Mouse (Mus musculus) megakaryocyte, embryonic 14.5 days (primary cell): Measurements from ENCODE around the gene Vpreb1.

Experiments used
- FLI1 ChIP-seq: IDR thresholded peaks from 2 replicates; pipeline ENCODE4 v1.6.1; 2012; ENCODE audit warnings: low read length, inconsistent platforms, mixed read lengths
- GATA1 ChIP-seq: IDR thresholded peaks from 3 replicates; pipeline ENCODE4 v1.6.1; 2012; ENCODE audit warnings: mixed read lengths, low read length, inconsistent platforms, borderline replicate concordance

DNA sequence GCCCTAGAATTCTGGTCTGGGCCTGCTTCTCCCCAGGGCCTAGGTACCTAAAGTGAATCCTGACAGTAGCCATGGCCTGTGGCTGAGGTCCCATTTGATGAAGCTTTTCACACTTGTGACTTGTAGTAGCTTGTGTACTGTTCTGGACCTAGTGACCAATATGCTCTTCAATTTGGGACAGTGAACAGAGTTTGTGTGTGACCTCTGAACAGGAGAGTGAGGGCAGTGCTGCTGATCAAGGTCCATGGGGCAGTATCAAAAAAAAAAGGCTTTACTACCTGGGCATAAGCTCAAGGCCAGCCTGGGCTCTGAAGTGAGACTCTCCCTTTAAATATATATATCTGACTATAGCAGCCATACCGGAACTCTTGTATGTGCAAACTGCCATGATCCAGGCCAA is 17.7 kb upstream of the Vpreb1 start:
- TF ChIP-seq GATA1, result no peak
- TF ChIP-seq FLI1, result no peak
